Mouse (Mus musculus) cerebellum, adult 2 months (tissue): Measurements from ENCODE around the gene Stab2.

ENCODE experiments used
- CTCF ChIP-seq: fragments of 200-500 bp; IDR thresholded peaks from 2 replicates; pipeline ENCODE4 v1.5.1; 2011; ENCODE audit warnings: low read depth, mild to moderate bottlenecking, control low read depth, low read length, moderate library complexity, borderline replicate concordance; ENCODE audit not compliant: insufficient read depth
- POLR2A ChIP-seq: fragments of 200-500 bp; IDR thresholded peaks from 2 replicates; pipeline ENCODE4 v1.6.1; 2011; ENCODE audit warnings: low read length, control low read depth, borderline replicate concordance; ENCODE audit not compliant: insufficient read depth

- TF ChIP-seq POLR2A: no peak
- no peak for TF ChIP-seq CTCF
Observed at GRCm38 (mm10) chr10:86947541-86947940, 60.3 kb downstream of the Stab2 start.
